Mouse (Mus musculus) layer of hippocampus, postnatal 10 days (tissue): ENCODE data around the gene 2210017I01Rik. TPM values are rescaled to one million over a fixed set of nuclear protein-coding genes. Genes with fewer than 3 reads are reported as not detected.

ENCODE experiments used
- DNase-seq, 2 experiments: peaks; one replicate each; pipeline ENCODE4 v3.0.0; 2021; ENCODE audit warnings: low spot score in 2 of 2
- total RNA-seq, 2 experiments: library from RNA; stranded (reverse); gene quantifications; 2 replicates each; pipeline ENCODE4 v1.2.3; 2021

2210017I01Rik gene
- total RNA-seq, 2 experiments from 2014 or later = not detected

GRCm38 (mm10) chr3:92568752-92569151, 38.5 kb downstream of the 2210017I01Rik start:
- no peak for DNase-seq

- no peak for DNase-seq
Measured at GRCm38 (mm10) chr3:92565418-92565817, 41.9 kb downstream of the 2210017I01Rik start.

Other genes starting within 250 kb of the 2210017I01Rik start
- gene Sprr2f, start 242.3 kb downstream of the 2210017I01Rik start, total RNA-seq = not detected
- not detected for gene Sprr2h, start 221.8 kb downstream of the 2210017I01Rik start, total RNA-seq
- not detected for gene Sprr2i, start 199.5 kb downstream of the 2210017I01Rik start, total RNA-seq
- gene Sprr2j-ps, start 189.4 kb downstream of the 2210017I01Rik start, total RNA-seq = not detected
- under 1 TPM; 0.57 to 0.96 TPM for gene Gm9774, start 178.1 kb downstream of the 2210017I01Rik start, total RNA-seq
- gene Sprr2k, start 174.9 kb downstream of the 2210017I01Rik start, total RNA-seq = not detected
- gene Sprr1b, start 168.7 kb downstream of the 2210017I01Rik start, total RNA-seq = not detected
- not detected for gene Sprr3, start 148.8 kb downstream of the 2210017I01Rik start, total RNA-seq
- gene Sprr1a, start 121.6 kb downstream of the 2210017I01Rik start, total RNA-seq = not detected
- not detected for gene Sprr4, start 107.0 kb downstream of the 2210017I01Rik start, total RNA-seq
- not detected for gene 2310046K23Rik, start 73.0 kb downstream of the 2210017I01Rik start, total RNA-seq
- gene Ivl, start 33.8 kb downstream of the 2210017I01Rik start, total RNA-seq = not detected
- not detected for gene Smcp, start 18.5 kb downstream of the 2210017I01Rik start, total RNA-seq
- gene Lce6a, start 14.2 kb upstream of the 2210017I01Rik start, total RNA-seq = not detected
- gene Lce1a1, start 40.8 kb upstream of the 2210017I01Rik start, total RNA-seq = not detected
- not detected for gene Lce1b, start 49.4 kb upstream of the 2210017I01Rik start, total RNA-seq
- not detected for gene Lce1a2, start 62.8 kb upstream of the 2210017I01Rik start, total RNA-seq
- gene Lce1c, start 71.8 kb upstream of the 2210017I01Rik start, total RNA-seq = not detected
- not detected for gene Lce1d, start 79.7 kb upstream of the 2210017I01Rik start, total RNA-seq
- not detected for gene Lce1e, start 101.6 kb upstream of the 2210017I01Rik start, total RNA-seq
- not detected for gene Lce1f, start 112.9 kb upstream of the 2210017I01Rik start, total RNA-seq
- gene Gm38119, start 131.6 kb upstream of the 2210017I01Rik start, total RNA-seq = not detected
- gene Lce1g, start 144.8 kb upstream of the 2210017I01Rik start, total RNA-seq = not detected
- gene Lce1h, start 157.6 kb upstream of the 2210017I01Rik start, total RNA-seq = not detected
- gene Lce1i, start 171.4 kb upstream of the 2210017I01Rik start, total RNA-seq = not detected
- gene Lce1j, start 183.0 kb upstream of the 2210017I01Rik start, total RNA-seq = not detected
- gene Lce1k, start 200.4 kb upstream of the 2210017I01Rik start, total RNA-seq = not detected
- not detected for gene Kprp, start 219.8 kb upstream of the 2210017I01Rik start, total RNA-seq
- not detected for gene Lce1l, start 243.8 kb upstream of the 2210017I01Rik start, total RNA-seq